Mouse (Mus musculus) kidney, adult 2 months (tissue): Measurements from ENCODE around the gene Grk4.

Experiments used
- CTCF ChIP-seq: fragments of 200-500 bp; conservative IDR thresholded peaks from 2 replicates; pipeline ENCODE4 v1.5.1; 2011; ENCODE audit warnings: low read depth, mild to moderate bottlenecking, control low read depth, low read length, moderate library complexity, mixed read lengths; ENCODE audit not compliant: insufficient read depth, insufficient read length
- POLR2A ChIP-seq: fragments of 200-500 bp; IDR thresholded peaks from one replicate; pipeline ENCODE4 v1.6.1; 2011; ENCODE audit warnings: low read depth, low read length, control low read depth

- TF ChIP-seq CTCF = no peak
- no peak for TF ChIP-seq POLR2A
These were observed 124.8 kb downstream of the Grk4 start for GRCm38 (mm10) chr5:34785027-34785426.
